Mouse (Mus musculus): ENCODE measurements around the gene Dynll1. TPM values are rescaled to one million over a fixed set of nuclear protein-coding genes. Genes with fewer than 3 reads are reported as not detected.
A peak's percentile ranks its signal among the peaks of the same experiment; 100 is the strongest.

The Dynll1 gene
- polyA plus RNA-seq, 1 experiment, result 91.7 TPM

GRCm38 (mm10) chr5:115280050-115280687 lies 20.6 kb downstream of the Dynll1 start:
- H3K4me1 ChIP-seq (ENCODE audit: control insufficient read depth), result peaks cover 58% of the 10 kb centered on the region
- no peak for TF ChIP-seq GATA1 (IDR thresholded peaks at IDR 0.05; ENCODE audit: low read length)
- no peak for TF ChIP-seq TAL1 (IDR thresholded peaks at IDR 0.05; ENCODE audit: low read length)
- peak overlapping the region; percentile 87 for H3K4me3 ChIP-seq (replicated peaks)
- no peaks in the 10 kb centered on the region for H3K27me3 ChIP-seq (ENCODE audit: control insufficient read depth)
- H3K9me3 ChIP-seq (ENCODE audit: control insufficient read depth, low read length), result peaks cover 4% of the 10 kb centered on the region
- H3K36me3 ChIP-seq (ENCODE audit: control insufficient read depth), result peaks cover 30% of the 10 kb centered on the region

GRCm38 (mm10) chr5:115279226-115280049 lies 21.4 kb downstream of the Dynll1 start, which contains the start of gene Coq5:
Coq5 (plus strand) TSS chr5:115279666.
- H3K4me3 ChIP-seq (replicated peaks), result peak within 1 kb of the TSS; percentile 87

GRCm38 (mm10) chr5:115278785-115279184 lies 22.0 kb downstream of the Dynll1 start:
- H3K4me1 ChIP-seq (ENCODE audit: control insufficient read depth), result peaks cover 61% of the 10 kb centered on the region
- no peaks in the 10 kb centered on the region for H3K27me3 ChIP-seq (ENCODE audit: control insufficient read depth)
- peaks cover 4% of the 10 kb centered on the region for H3K9me3 ChIP-seq (ENCODE audit: control insufficient read depth, low read length)
- peaks cover 17% of the 10 kb centered on the region for H3K36me3 ChIP-seq (ENCODE audit: control insufficient read depth)
- TF ChIP-seq GATA1 (IDR thresholded peaks at IDR 0.05; ENCODE audit: low read length) (no peak), TAL1 (IDR thresholded peaks at IDR 0.05; ENCODE audit: low read length) (no peak)
- H3K4me3 ChIP-seq (replicated peaks), result no peak overlapping the region

More at GRCm38 (mm10) chr5:115279226-115280049, 21.4 kb downstream of the Dynll1 start, which contains the start of gene Coq5:
- H3K9me3 ChIP-seq (ENCODE audit: control insufficient read depth, low read length), result peaks cover 4% of the 10 kb centered on the region
- TF ChIP-seq GATA1 (IDR thresholded peaks at IDR 0.05; ENCODE audit: low read length) (no peak), TAL1 (IDR thresholded peaks at IDR 0.05; ENCODE audit: low read length) (no peak)
- H3K27me3 ChIP-seq (ENCODE audit: control insufficient read depth), result no peaks in the 10 kb centered on the region
- H3K4me1 ChIP-seq (ENCODE audit: control insufficient read depth), result peaks cover 60% of the 10 kb centered on the region
- peaks cover 24% of the 10 kb centered on the region for H3K36me3 ChIP-seq (ENCODE audit: control insufficient read depth)

GRCm38 (mm10) chr5:115278053-115278452 lies 22.7 kb downstream of the Dynll1 start:
- Histone ChIP-seq H3K4me1 (ENCODE audit: control insufficient read depth) (peaks cover 61% of the 10 kb centered on the region), H3K27me3 (ENCODE audit: control insufficient read depth) (no peaks in the 10 kb centered on the region), H3K4me3 (replicated peaks) (no peak overlapping the region), H3K9me3 (ENCODE audit: control insufficient read depth, low read length) (peaks cover 4% of the 10 kb centered on the region), H3K36me3 (ENCODE audit: control insufficient read depth) (peaks cover 10% of the 10 kb centered on the region)
- TF ChIP-seq TAL1 (IDR thresholded peaks at IDR 0.05; ENCODE audit: low read length), result no peak
- TF ChIP-seq GATA1 (IDR thresholded peaks at IDR 0.05; ENCODE audit: low read length), result no peak

- TF ChIP-seq TAL1 (IDR thresholded peaks at IDR 0.05; ENCODE audit: low read length) (no peak), GATA1 (IDR thresholded peaks at IDR 0.05; ENCODE audit: low read length) (no peak)
- Histone ChIP-seq H3K4me3 (replicated peaks) (no peak overlapping the region), H3K4me1 (ENCODE audit: control insufficient read depth) (peaks cover 56% of the 10 kb centered on the region), H3K27me3 (ENCODE audit: control insufficient read depth) (no peaks in the 10 kb centered on the region), H3K36me3 (ENCODE audit: control insufficient read depth) (peaks cover 14% of the 10 kb centered on the region), H3K9me3 (ENCODE audit: control insufficient read depth, low read length) (peaks cover 4% of the 10 kb centered on the region)
These were observed 24.8 kb downstream of the Dynll1 start for GRCm38 (mm10) chr5:115275998-115276397.

- no peaks in the 10 kb centered on the region for H3K27me3 ChIP-seq (ENCODE audit: control insufficient read depth)
- H3K4me3 ChIP-seq (replicated peaks), result no peak overlapping the region
- H3K4me1 ChIP-seq (ENCODE audit: control insufficient read depth), result peaks cover 57% of the 10 kb centered on the region
- peaks cover 26% of the 10 kb centered on the region for H3K36me3 ChIP-seq (ENCODE audit: control insufficient read depth)
- peaks cover 4% of the 10 kb centered on the region for H3K9me3 ChIP-seq (ENCODE audit: control insufficient read depth, low read length)
- no peak for TF ChIP-seq GATA1 (IDR thresholded peaks at IDR 0.05; ENCODE audit: low read length)
- no peak for TF ChIP-seq TAL1 (IDR thresholded peaks at IDR 0.05; ENCODE audit: low read length)
These were observed 26.0 kb downstream of the Dynll1 start for GRCm38 (mm10) chr5:115274771-115275170.

- no peak overlapping the region for H3K4me3 ChIP-seq (replicated peaks)
- no peak for TF ChIP-seq TAL1 (IDR thresholded peaks at IDR 0.05; ENCODE audit: low read length)
- no peak for TF ChIP-seq GATA1 (IDR thresholded peaks at IDR 0.05; ENCODE audit: low read length)
- H3K27me3 ChIP-seq (ENCODE audit: control insufficient read depth), result no peaks in the 10 kb centered on the region
- peaks cover 4% of the 10 kb centered on the region for H3K9me3 ChIP-seq (ENCODE audit: control insufficient read depth, low read length)
- H3K36me3 ChIP-seq (ENCODE audit: control insufficient read depth), result peaks cover 30% of the 10 kb centered on the region
- peaks cover 59% of the 10 kb centered on the region for H3K4me1 ChIP-seq (ENCODE audit: control insufficient read depth)
These were observed 26.4 kb downstream of the Dynll1 start for GRCm38 (mm10) chr5:115274353-115274752.

GRCm38 (mm10) chr5:115273549-115274135 lies 27.2 kb downstream of the Dynll1 start:
- Histone ChIP-seq H3K9me3 (ENCODE audit: control insufficient read depth, low read length) (peaks cover 4% of the 10 kb centered on the region), H3K4me3 (replicated peaks) (peak overlapping the region; percentile 99), H3K36me3 (ENCODE audit: control insufficient read depth) (peaks cover 37% of the 10 kb centered on the region), H3K27me3 (ENCODE audit: control insufficient read depth) (no peaks in the 10 kb centered on the region), H3K4me1 (ENCODE audit: control insufficient read depth) (peaks cover 61% of the 10 kb centered on the region)
- TF ChIP-seq GATA1 (IDR thresholded peaks at IDR 0.05; ENCODE audit: low read length) (no peak), TAL1 (IDR thresholded peaks at IDR 0.05; ENCODE audit: low read length) (no peak)
